In genomic region chr3:65962270-65962930, GRCm38 (mm10) we compare ENCODE assay signal across 27 mouse cellular contexts. TPM values are rescaled to one million over a fixed set of nuclear protein-coding genes. Genes with fewer than 3 reads are reported as not detected.
DNase-seq lines count a peak whose midpoint lies in the region; ATAC-seq and TF ChIP-seq lines count a peak whose summit lies in the region.
"Had no signal": no experiment of that assay in that cellular context is flagged by ENCODE, and none has a peak within 500 bp of the region (broad histone marks: within the 10 kb centered on the region; RNA-seq: fewer than 3 reads in every experiment).

No protein-coding gene starts in this region.

- no peak overlapping the region for H3K9ac ChIP-seq in liver, adult 2 months (ENCODE audit: low read depth, low read length)
- H3K9ac ChIP-seq in CH12.LX (ENCODE audit: insufficient read depth, low read depth) = no peak overlapping the region
- H3K9ac ChIP-seq in liver, embryonic 16.5 days (ENCODE audit: low read depth, low read length) = no peak overlapping the region
- H3K9ac ChIP-seq: embryonic facial prominence, embryonic 12.5 days; forebrain, embryonic 12.5 days; heart, embryonic 15.5 days; hindbrain, embryonic 14.5 days; intestine, embryonic 15.5 days; midbrain, embryonic 12.5 days; neural tube, embryonic 12.5 days; stomach, embryonic 15.5 days had no signal

- 38% methylated on average over 4 of the region's 4 CpGs for WGBS in liver, adult 2 months
- WGBS in liver, embryonic 16.5 days (ENCODE audit: insufficient replicate concordance) = 29% methylated on average over 4 of the region's 4 CpGs

- H3K4me2 ChIP-seq in CH12.LX (ENCODE audit: insufficient read depth, low read depth, poor library complexity, severe bottlenecking) = peak overlapping the region; percentile 48
- peak overlapping the region; percentile 25; the same call in 1 of the 2 replicates for H3K4me2 ChIP-seq in liver, embryonic 16.5 days (ENCODE audit: low read depth, low read length)
- H3K4me2 ChIP-seq: embryonic facial prominence, embryonic 12.5 days; forebrain, embryonic 12.5 days; heart, embryonic 15.5 days; hindbrain, embryonic 14.5 days; intestine, embryonic 15.5 days; midbrain, embryonic 12.5 days; neural tube, embryonic 12.5 days; stomach, embryonic 15.5 days had no signal

- peaks cover 3% of the 10 kb centered on the region; the same call in 1 of the 2 replicates for H3K79me2 ChIP-seq in liver, adult 2 months (ENCODE audit: control insufficient read depth, insufficient read depth, low read length)
- H3K79me2 ChIP-seq in CH12.LX (replicated peaks; ENCODE audit: control insufficient read depth, extremely low read depth, insufficient read depth, poor library complexity, severe bottlenecking) = peaks cover 4% of the 10 kb centered on the region; the same call in 1 of the 2 replicates

- no peaks in the 10 kb centered on the region for H3K9me3 ChIP-seq in CH12.LX (replicated peaks; ENCODE audit: low read length)
- no peaks in the 10 kb centered on the region for H3K9me3 ChIP-seq in liver, embryonic 16.5 days (replicated peaks; ENCODE audit: control insufficient read depth, low read length)
- H3K9me3 ChIP-seq: embryonic facial prominence, embryonic 12.5 days; forebrain, embryonic 12.5 days; heart, embryonic 15.5 days; intestine, embryonic 15.5 days; midbrain, embryonic 12.5 days; neural tube, embryonic 12.5 days; stomach, embryonic 15.5 days had no signal

- in situ Hi-C loops in CH12.LX (cut with MboI; ENCODE audit: low pct_ligation_motif_present, low pct_unique_long_range_greater_than_20kb, low sequenced_read_pairs) = no loop called here

- peaks cover 6% of the 10 kb centered on the region for H3K4me1 ChIP-seq in liver, adult 2 months (ENCODE audit: control insufficient read depth, insufficient read depth, low read length)
- peaks cover 5 to 10% of the 10 kb centered on the region in 2 experiments; a peak in 2 of 4 replicates for H3K4me1 ChIP-seq in CH12.LX (ENCODE audit: control insufficient read depth in 1 of 2, insufficient read depth in 2 of 2)
- H3K4me1 ChIP-seq in liver, embryonic 16.5 days (ENCODE audit: control insufficient read depth, low read depth, low read length) = peaks cover 41% of the 10 kb centered on the region
- H3K4me1 ChIP-seq: embryonic facial prominence, embryonic 12.5 days; stomach, embryonic 15.5 days had no signal

- no peaks in the 10 kb centered on the region for H3K36me3 ChIP-seq in liver, adult 2 months (ENCODE audit: control insufficient read depth, insufficient read depth, low read length)
- H3K36me3 ChIP-seq in CH12.LX (replicated peaks in 1 of 2; ENCODE audit: control insufficient read depth in 1 of 2, insufficient read depth in 1 of 2, low read length in 1 of 2) = no peaks in the 10 kb centered on the region
- H3K36me3 ChIP-seq in liver, embryonic 16.5 days (ENCODE audit: control insufficient read depth, insufficient read depth) = no peaks in the 10 kb centered on the region
- H3K36me3 ChIP-seq: embryonic facial prominence, embryonic 12.5 days; forebrain, embryonic 12.5 days; heart, embryonic 15.5 days; intestine, embryonic 15.5 days; midbrain, embryonic 12.5 days; neural tube, embryonic 12.5 days; stomach, embryonic 15.5 days had no signal

- no peak for TF ChIP-seq RAD21 in CH12.LX (IDR thresholded peaks at IDR 0.05; ENCODE audit: low read depth, low read length)

- peak; percentile 83 for TF ChIP-seq EP300 in CH12.LX (IDR thresholded peaks at IDR 0.05; ENCODE audit: low read length)

- DNase-seq in liver, adult 2 months (ENCODE audit: extremely low read depth, low read depth, low spot score) = peak; percentile 65
- DNase-seq in liver = no peak
- DNase-seq in CH12.LX (ENCODE audit: extremely low read depth) = no peak
- DNase-seq in c-Kit-positive CD71-positive TER-119-positive erythroid progenitor cells, embryonic 14.5 days (ENCODE audit: low spot score) = peak; percentile 25
- no peak for DNase-seq in adipocyte (ENCODE audit: low spot score)
- DNase-seq in B cell, adult 2 months = no peak
- DNase-seq in spleen, postnatal 14 days (ENCODE audit: low spot score in 2 of 2) = no peak
- DNase-seq: cerebellum, adult 18-20 months; cerebellum, postnatal 14 days; gastrocnemius, adult 2 months; heart, postnatal 4 days; kidney, adult 8-10 months; kidney, postnatal 10 days; lung, postnatal 4 days; right cerebral cortex, postnatal 4 days; thymus, postnatal 14 days had no signal

- dilution Hi-C loops in CH12.LX (cut with MboI; ENCODE audit: extremely low pct_ligation_motif_present, extremely low pct_unique_long_range_greater_than_20kb, low sequenced_read_pairs) = no loop called here

- 0 out of 2 replicates have a peak overlapping the region, but pooled peaks have one; percentile 13 for H3K27ac ChIP-seq in liver, adult 2 months (replicated peaks; ENCODE audit: insufficient read depth, low read depth, low read length)
- no peak overlapping the region for H3K27ac ChIP-seq in CH12.LX (ENCODE audit: insufficient read depth, low read depth)
- peak overlapping the region; percentile 77 for H3K27ac ChIP-seq in liver, embryonic 16.5 days (ENCODE audit: low read length)
- H3K27ac ChIP-seq: embryonic facial prominence, embryonic 12.5 days; forebrain, embryonic 12.5 days; gastrocnemius, adult 2 months; heart, embryonic 15.5 days; hindbrain, embryonic 14.5 days; intestine, embryonic 15.5 days; left cerebral cortex, adult 2 months; midbrain, embryonic 12.5 days; neural tube, embryonic 12.5 days; stomach, embryonic 15.5 days had no signal

- no peak for TF ChIP-seq CTCF in liver, adult 2 months (IDR thresholded peaks at IDR 0.05; ENCODE audit: low read depth, low read length)
- no peak for TF ChIP-seq CTCF in CH12.LX (conservative IDR thresholded peaks at IDR 0.05 in 1 of 2, IDR thresholded peaks at IDR 0.05 in 1 of 2; ENCODE audit: low read depth in 2 of 2, low read length in 2 of 2)

- no peak overlapping the region for H3K4me3 ChIP-seq in liver, adult 2 months (ENCODE audit: insufficient read depth, low read depth, low read length)
- no peak overlapping the region for H3K4me3 ChIP-seq in CH12.LX (replicated peaks in 1 of 3; ENCODE audit: low read depth in 2 of 3, low read length in 2 of 3, poor library complexity in 1 of 3)
- H3K4me3 ChIP-seq in liver, embryonic 16.5 days (ENCODE audit: low read depth, low read length) = no peak overlapping the region
- H3K4me3 ChIP-seq: embryonic facial prominence, embryonic 12.5 days; erythroblast, embryonic 14.5 days; forebrain, embryonic 12.5 days; gastrocnemius, adult 2 months; heart, embryonic 15.5 days; intestine, embryonic 15.5 days; left cerebral cortex, adult 2 months; midbrain, embryonic 12.5 days; neural tube, embryonic 12.5 days; stomach, embryonic 15.5 days had no signal

- ATAC-seq in liver, embryonic 16.5 days (ENCODE audit: low read depth) = no peak
- ATAC-seq: intestine, embryonic 15.5 days had no signal

- no peaks in the 10 kb centered on the region for H3K27me3 ChIP-seq in liver, adult 2 months (ENCODE audit: control insufficient read depth, insufficient read depth, low read length)
- H3K27me3 ChIP-seq in CH12.LX (replicated peaks) = no peaks in the 10 kb centered on the region
- no peaks in the 10 kb centered on the region for H3K27me3 ChIP-seq in liver, embryonic 16.5 days (ENCODE audit: control insufficient read depth, insufficient read depth, low read depth, low read length)
- H3K27me3 ChIP-seq: embryonic facial prominence, embryonic 12.5 days; forebrain, embryonic 12.5 days; heart, embryonic 15.5 days; intestine, embryonic 15.5 days; midbrain, embryonic 12.5 days; neural tube, embryonic 12.5 days; stomach, embryonic 15.5 days had no signal

- TF ChIP-seq POLR2A in liver, adult 2 months (IDR thresholded peaks at IDR 0.05; ENCODE audit: extremely low read depth, insufficient read depth, low read length) = no peak
- TF ChIP-seq POLR2A in CH12.LX (IDR thresholded peaks at IDR 0.05; ENCODE audit: low read depth, low read length) = no peak

TF ChIP-seq in CH12.LX, 34 proteins besides CTCF, POLR2A, EP300 and RAD21:
- TF ChIP-seq BHLHE40 (IDR thresholded peaks at IDR 0.05; ENCODE audit: low read depth, low read length) (0 out of 2 replicates have a peak, but pooled peaks have one; percentile 22), JUN (IDR thresholded peaks at IDR 0.05; ENCODE audit: insufficient read depth, low read depth, low read length) (peak; percentile 25; the same call in 1 of the 2 replicates), MEF2A (IDR thresholded peaks at IDR 0.05; ENCODE audit: borderline replicate concordance, low read depth, low read length) (peak; percentile 61; the same call in 1 of the 2 replicates), RCOR1 (conservative IDR thresholded peaks at IDR 0.05; ENCODE audit: low read depth, low read length) (peak; percentile 65; the same call in 1 of the 2 replicates), MAZ (IDR thresholded peaks at IDR 0.05; ENCODE audit: low read depth, low read length) (no peak), IRF4 (IDR thresholded peaks at IDR 0.05; ENCODE audit: low read depth, low read length) (peak; percentile 80), PAX5 (IDR thresholded peaks at IDR 0.05; ENCODE audit: low read length) (no peak), JUND (conservative IDR thresholded peaks at IDR 0.05; ENCODE audit: low read depth, low read length) (0 out of 2 replicates have a peak, but pooled peaks have one; percentile 39), ZMIZ1 (IDR thresholded peaks at IDR 0.05; ENCODE audit: low read depth, low read length) (no peak)

RNA-seq across cellular contexts. Expression of gene Ccnl1, which starts 4.4 kb away (rescaled TPM):
- total RNA-seq in liver, adult 2 months (2014; rRNA removed) = 49.5 and 55.5 TPM in 2 replicates
- polyA plus RNA-seq in liver, adult 2 months (2012; rRNA removed) = 14.0 and 20.0 TPM in 2 replicates
- 25.1 and 29.9 TPM in 2 replicates for total RNA-seq in CH12.LX (2012; rRNA removed)
- 66.2 and 79.4 TPM in 2 replicates for total RNA-seq in CH12.LX (2014; rRNA removed)
- polyA plus RNA-seq in CH12.LX (2012; ENCODE audit: insufficient read length, low read depth) = 52.4 and 58.8 TPM in 2 replicates
- polyA plus RNA-seq in liver, embryonic 16.5 days (2015; fragmentation: Nextera tagmentation; extraction: Ambion mirVana) = 46.1 and 47.0 TPM in 2 replicates

Comparison
In these comparisons a context has a peak if more than half of its experiments do, and no peak if none do; other contexts are left out.
1. DNase-seq: peak in liver, adult 2 months (single experiment) and c-Kit-positive CD71-positive TER-119-positive erythroid progenitor cells, embryonic 14.5 days (single experiment); none in liver (single experiment), CH12.LX (single experiment), adipocyte (single experiment), B cell, adult 2 months (0 of 2) and spleen, postnatal 14 days (0 of 2).